Mouse (Mus musculus) liver, postnatal 0 days (tissue): ENCODE measurements at regions not wholly inside any gene's neighbourhood (a gene's known extent, or its start where the extent isn't known, plus 50 kb on each side); places are given as distances from the start of the nearest gene placed in this dataset.

ENCODE experiments used
- ATAC-seq: fragments of 200-750 bp; cut with Nextera tagmentation; 2 replicates; pipeline ENCODE4 v1.8.0; 2017; ENCODE audit warnings: mild to moderate bottlenecking, moderate library complexity
- DNase-seq: peaks from one replicate; pipeline ENCODE4 v3.0.0-alpha.2; 2016
- H3K27ac ChIP-seq: fragments of 300-500 bp; sonication (generic); 2 replicates; pipeline ENCODE4 v1.5.1; 2014; ENCODE audit warnings: antibody characterized with exemption, moderate library complexity, mild to moderate bottlenecking, low read depth
- H3K27me3 ChIP-seq: fragments of 300-500 bp; sonication (generic); 2 replicates; pipeline ENCODE4 v1.6.1; 2014; ENCODE audit warnings: low read length, control low read depth, mixed read lengths; ENCODE audit not compliant: insufficient read depth
- H3K36me3 ChIP-seq: fragments of 300-500 bp; sonication (generic); replicated peaks from 2 replicates; pipeline ENCODE4 v1.6.1; 2014; ENCODE audit warnings: mild to moderate bottlenecking, control low read depth, low read length, moderate library complexity, mixed read lengths; ENCODE audit not compliant: insufficient read depth
- H3K4me1 ChIP-seq: fragments of 300-500 bp; sonication (generic); 2 replicates; pipeline ENCODE4 v1.6.1; 2014; ENCODE audit warnings: antibody characterized with exemption, mild to moderate bottlenecking, control low read depth; ENCODE audit not compliant: insufficient read depth
- H3K4me2 ChIP-seq: fragments of 300-500 bp; sonication (generic); 2 replicates; pipeline ENCODE4 v1.6.1; 2014; ENCODE audit warnings: low read depth, mild to moderate bottlenecking, low read length, moderate library complexity, mixed read lengths
- H3K4me3 ChIP-seq: fragments of 300-500 bp; sonication (generic); 2 replicates; pipeline ENCODE4 v1.5.1; 2014; ENCODE audit warnings: low read depth, low read length
- H3K9ac ChIP-seq: fragments of 300-500 bp; sonication (generic); replicated peaks from 2 replicates; pipeline ENCODE4 v1.6.1; 2014; ENCODE audit warnings: mild to moderate bottlenecking, moderate library complexity
- H3K9me3 ChIP-seq: fragments of 300-500 bp; sonication (generic); 2 replicates; pipeline ENCODE4 v1.6.1; 2016; ENCODE audit warnings: mild to moderate bottlenecking, control low read depth, low read length, mixed read lengths
- CTCF ChIP-seq: sonication (generic); IDR thresholded peaks from 2 replicates; pipeline ENCODE4 v1.5.1; 2016; ENCODE audit warnings: antibody characterized with exemption, low read depth
- EP300 ChIP-seq: IDR thresholded peaks from 2 replicates; pipeline ENCODE4 v1.6.1; 2016; ENCODE audit warnings: antibody characterized with exemption, low read depth, mild to moderate bottlenecking
- WGBS: fragments of 180-500 bp; shearing (Covaris S2); extraction: QIAGEN DNeasy Blood & Tissue Kit; methylation state at CpG from one replicate; pipeline ENCODE4 v1.1.7; 2014; ENCODE audit not compliant: insufficient replicate concordance; 5-methylcytosine and 5-hydroxymethylcytosine counted together

DNA sequence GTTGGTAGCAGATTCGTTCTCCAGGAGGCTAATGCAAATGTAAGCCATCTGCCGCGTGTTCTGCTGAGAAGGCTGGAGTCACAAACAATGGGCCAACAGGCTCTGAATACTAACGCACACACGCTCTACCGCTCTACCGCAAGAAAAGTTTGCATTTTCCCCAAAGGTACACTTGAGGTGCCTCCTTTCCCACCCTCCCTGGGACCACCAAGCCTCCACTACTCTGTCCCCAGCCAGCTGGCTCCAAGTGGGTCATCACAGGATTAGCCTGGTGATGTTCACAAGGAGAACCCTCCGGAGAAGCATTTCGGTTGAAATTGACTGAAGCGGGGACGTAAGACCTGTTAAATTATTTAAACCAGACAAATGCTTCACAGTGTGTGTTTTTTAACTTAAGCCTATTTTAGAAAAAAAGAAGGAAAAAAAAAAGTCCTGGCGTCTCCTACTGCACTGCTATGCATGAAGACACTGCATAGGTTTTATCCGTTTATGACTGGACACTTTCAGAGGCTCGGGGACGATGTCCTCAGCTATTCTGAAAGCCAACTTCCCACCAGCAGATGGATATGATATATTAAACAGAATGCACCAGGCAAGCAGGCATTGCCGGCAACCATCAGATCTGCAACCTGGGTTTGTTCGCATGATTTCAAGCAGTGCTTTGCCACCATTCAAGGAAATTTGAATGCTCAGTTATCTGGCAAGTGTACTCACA lies 187.8 kb downstream of the Rwdd3 start:
- no peak for ATAC-seq
- no peak overlapping the region for H3K4me2 ChIP-seq

DNA sequence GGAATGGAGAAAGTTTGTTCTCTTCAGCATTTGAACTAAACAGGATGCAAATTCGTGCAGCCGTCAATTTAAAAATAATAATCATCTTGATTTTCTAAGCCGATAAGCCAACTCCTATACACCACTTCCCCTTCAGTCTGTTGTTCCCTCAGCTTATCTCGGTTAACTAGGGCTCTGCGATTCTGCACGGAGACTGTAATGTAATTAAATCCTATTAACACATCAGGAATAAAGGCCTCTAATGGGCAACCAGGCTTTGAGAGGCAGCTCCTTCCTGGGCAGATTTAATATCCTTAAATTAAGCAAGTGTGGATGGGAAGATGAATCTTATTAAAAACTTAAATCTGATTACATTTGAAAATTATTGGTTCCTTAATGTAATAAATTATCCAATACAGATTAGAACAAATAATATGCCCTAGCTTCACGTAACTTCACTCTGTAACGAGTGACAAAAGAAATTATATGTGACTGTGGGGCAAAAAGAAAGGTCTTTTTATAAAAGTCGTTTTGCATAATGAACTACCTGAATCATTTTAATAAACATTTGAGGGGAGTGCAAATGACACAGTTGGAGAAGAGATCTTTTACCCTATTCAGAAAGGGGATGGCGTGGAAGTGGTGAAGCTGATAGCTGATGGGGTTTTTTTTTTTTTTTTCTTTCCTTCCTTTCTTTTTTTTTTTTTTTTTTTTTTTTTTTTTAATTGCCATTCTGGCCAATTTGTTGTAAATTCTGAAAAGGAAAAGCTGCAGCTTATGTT lies 188.5 kb downstream of the Rwdd3 start:
- 23% methylated on average over 10 of the region's 10 CpGs for WGBS
- no peaks in the 10 kb centered on the region for H3K36me3 ChIP-seq
- no peak overlapping the region for H3K4me2 ChIP-seq
- DNase-seq (no peak), ATAC-seq (no peak)
- no peak overlapping the region for H3K9ac ChIP-seq
- no peak overlapping the region for H3K4me3 ChIP-seq
- no peaks in the 10 kb centered on the region for H3K27me3 ChIP-seq
- H3K4me1 ChIP-seq: no peaks in the 10 kb centered on the region
- H3K27ac ChIP-seq: no peak overlapping the region
- no peak for TF ChIP-seq CTCF
- no peak for TF ChIP-seq EP300
- no peaks in the 10 kb centered on the region for H3K9me3 ChIP-seq

More for the DNA sequence above, 187.8 kb downstream of the Rwdd3 start:
- Histone ChIP-seq H3K4me3 (no peak overlapping the region), H3K27me3 (no peaks in the 10 kb centered on the region), H3K9me3 (no peaks in the 10 kb centered on the region), H3K27ac (no peak overlapping the region), H3K9ac (no peak overlapping the region), H3K36me3 (no peaks in the 10 kb centered on the region), H3K4me1 (no peaks in the 10 kb centered on the region)
- TF ChIP-seq EP300: no peak
- TF ChIP-seq CTCF: no peak
- 65% methylated on average over 17 of the region's 17 CpGs for whole genome bisulfite sequencing
- DNase-seq: no peak

- Histone ChIP-seq H3K4me3 (no peak overlapping the region), H3K4me1 (no peaks in the 10 kb centered on the region), H3K9ac (no peak overlapping the region), H3K27ac (no peak overlapping the region), H3K9me3 (no peaks in the 10 kb centered on the region), H3K27me3 (no peaks in the 10 kb centered on the region), H3K4me2 (no peak overlapping the region), H3K36me3 (no peaks in the 10 kb centered on the region)
- WGBS: 26% methylated on average over 4 of the region's 4 CpGs
- TF ChIP-seq CTCF: no peak
- no peak for TF ChIP-seq EP300
- ATAC-seq (no peak), DNase-seq (no peak)
These were observed 189.3 kb downstream of the Rwdd3 start for GRCm38 (mm10) chr3:120982218-120982617.

DNA sequence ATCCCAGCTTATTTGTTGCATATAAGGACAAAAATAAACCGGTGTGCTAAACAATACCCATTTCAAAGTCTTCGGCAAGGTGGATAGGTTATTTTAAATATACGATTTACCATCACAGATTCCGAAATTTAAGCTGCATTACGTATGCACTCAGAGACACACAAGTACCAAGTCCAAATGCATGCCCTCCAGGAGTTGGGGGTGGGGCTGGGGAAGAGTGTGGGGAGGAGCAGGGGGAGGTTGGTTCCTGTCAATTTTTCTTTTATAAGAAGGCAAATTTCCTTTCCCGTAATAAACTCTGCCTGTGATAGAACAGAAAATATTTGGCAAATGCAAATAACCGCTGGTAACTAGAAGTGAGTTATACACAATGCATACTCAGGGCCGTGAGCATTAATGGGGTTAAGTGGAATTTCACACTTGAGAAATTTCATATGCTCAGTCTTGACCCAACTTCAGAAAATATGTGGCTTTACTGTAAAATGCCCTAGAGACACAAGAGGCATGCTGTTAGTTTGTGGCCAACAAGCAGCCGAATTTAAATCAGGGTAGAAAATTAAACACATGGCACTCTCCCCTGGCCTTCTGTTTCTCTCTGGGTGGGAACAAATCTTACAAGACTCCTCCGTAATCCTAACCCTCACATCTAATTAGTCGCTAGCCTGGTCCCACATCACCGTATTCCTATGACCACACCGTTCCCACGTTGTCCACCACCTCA lies 200.6 kb downstream of the Rwdd3 start:
- TF ChIP-seq EP300: no peak
- TF ChIP-seq CTCF: no peak
- ATAC-seq: no peak
- no peaks in the 10 kb centered on the region for H3K4me1 ChIP-seq
- 80% methylated on average over 14 of the region's 14 CpGs for WGBS
- H3K36me3 ChIP-seq: no peaks in the 10 kb centered on the region
- H3K27me3 ChIP-seq: no peaks in the 10 kb centered on the region
- no peak overlapping the region for H3K4me2 ChIP-seq
- H3K4me3 ChIP-seq: no peak overlapping the region
- H3K27ac ChIP-seq: no peak overlapping the region
- no peaks in the 10 kb centered on the region for H3K9me3 ChIP-seq
- no peak overlapping the region for H3K9ac ChIP-seq
- no peak for DNase-seq

DNA sequence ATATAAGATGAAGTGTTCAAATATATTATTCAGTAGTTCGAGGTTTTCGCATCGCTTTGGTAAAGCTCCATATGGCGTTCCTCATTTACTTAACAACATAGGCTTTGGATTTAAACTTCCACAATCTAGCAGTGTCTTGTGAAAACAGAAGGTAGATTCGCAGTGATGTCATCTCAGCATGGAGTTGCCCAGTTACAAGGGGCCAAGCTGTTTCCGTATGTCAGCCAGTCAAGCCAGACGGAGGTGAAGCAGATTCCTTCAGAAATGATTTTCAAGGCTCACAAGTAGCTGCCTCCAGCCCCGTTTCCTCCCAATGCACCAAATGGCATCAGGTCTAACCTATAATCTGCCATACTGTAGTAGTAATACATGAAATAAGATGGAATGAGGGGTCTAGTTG lies 224.6 kb downstream of the Rwdd3 start:
- DNase-seq: no peak
- 79% methylated on average over 8 of the region's 8 CpGs for WGBS
- H3K27me3 ChIP-seq: no peaks in the 10 kb centered on the region
- H3K4me3 ChIP-seq: no peak overlapping the region
- H3K9me3 ChIP-seq: no peaks in the 10 kb centered on the region
- TF ChIP-seq EP300: no peak
- no peak for TF ChIP-seq CTCF
- H3K4me1 ChIP-seq: no peaks in the 10 kb centered on the region
- no peak for ATAC-seq
- H3K9ac ChIP-seq: no peak overlapping the region
- no peak overlapping the region for H3K27ac ChIP-seq
- H3K36me3 ChIP-seq: no peaks in the 10 kb centered on the region
- no peak overlapping the region for H3K4me2 ChIP-seq

GRCm38 (mm10) chr3:120934401-120934800 lies 237.1 kb downstream of the Rwdd3 start:
- no peaks in the 10 kb centered on the region for H3K4me1 ChIP-seq
- 81% methylated on average over 4 of the region's 4 CpGs for WGBS
- no peaks in the 10 kb centered on the region for H3K9me3 ChIP-seq
- H3K4me2 ChIP-seq: no peak overlapping the region
- no peak overlapping the region for H3K27ac ChIP-seq
- H3K4me3 ChIP-seq: no peak overlapping the region
- TF ChIP-seq EP300 (no peak), CTCF (no peak)
- ATAC-seq (no peak), DNase-seq (no peak)
- H3K36me3 ChIP-seq: no peaks in the 10 kb centered on the region
- no peak overlapping the region for H3K9ac ChIP-seq
- H3K27me3 ChIP-seq: no peaks in the 10 kb centered on the region
